Mouse (Mus musculus): ENCODE data around the gene Scoc.
"Not testable (repeated sequence)": the region's sequence is repeated elsewhere in the genome, so short reads cannot be mapped to it uniquely, and the experiment has no call there.

Scoc gene

DNA sequence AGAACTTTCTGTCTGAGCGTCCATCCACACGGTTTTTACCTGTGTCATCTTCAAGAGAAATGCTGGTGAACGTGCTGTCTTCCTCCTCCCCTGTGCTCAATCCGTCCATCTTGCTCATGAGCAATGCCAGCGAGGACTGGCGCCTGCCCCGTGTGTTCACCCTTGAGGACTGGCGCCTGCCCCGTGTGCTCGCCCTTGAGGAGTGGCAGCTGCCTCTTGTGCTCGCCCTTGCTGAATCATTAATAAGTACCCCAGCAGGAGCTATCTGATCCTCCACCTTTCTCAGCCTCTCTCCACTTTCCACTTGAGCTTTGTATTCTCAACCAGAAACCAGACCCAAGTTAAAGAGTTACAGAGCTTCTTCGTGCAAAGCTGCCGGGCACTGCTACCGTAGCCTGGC lies at the start of gene Scoc:
Gene Scoc (minus strand): TSS at position 170 of the 400 bp plus-strand sequence.
- in situ Hi-C loops (cut with MboI; ENCODE audit: low sequenced_read_pairs): no loop called here

DNA sequence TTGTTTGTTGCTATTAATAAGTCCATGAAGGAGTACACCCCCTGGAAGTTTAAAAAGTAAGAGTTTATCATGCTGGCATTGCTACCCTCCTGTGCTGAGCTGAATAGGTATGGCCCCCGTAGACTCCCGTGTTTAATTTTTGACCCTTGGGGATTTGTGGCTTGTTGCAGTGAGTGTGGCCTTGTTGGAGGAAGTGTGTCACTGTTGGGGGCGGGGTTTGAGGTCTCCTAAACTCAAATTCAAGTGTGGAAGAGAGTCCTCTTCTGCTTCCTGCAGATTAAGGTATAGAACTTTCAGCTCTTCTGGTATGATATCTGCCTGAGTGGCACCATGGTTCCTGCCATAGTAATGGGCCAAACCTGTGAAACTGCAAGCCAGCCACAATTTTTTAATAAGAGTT lies 1.4 kb upstream of the Scoc start:
- in situ Hi-C loops (cut with MboI; ENCODE audit: low sequenced_read_pairs): no loop called here

DNA sequence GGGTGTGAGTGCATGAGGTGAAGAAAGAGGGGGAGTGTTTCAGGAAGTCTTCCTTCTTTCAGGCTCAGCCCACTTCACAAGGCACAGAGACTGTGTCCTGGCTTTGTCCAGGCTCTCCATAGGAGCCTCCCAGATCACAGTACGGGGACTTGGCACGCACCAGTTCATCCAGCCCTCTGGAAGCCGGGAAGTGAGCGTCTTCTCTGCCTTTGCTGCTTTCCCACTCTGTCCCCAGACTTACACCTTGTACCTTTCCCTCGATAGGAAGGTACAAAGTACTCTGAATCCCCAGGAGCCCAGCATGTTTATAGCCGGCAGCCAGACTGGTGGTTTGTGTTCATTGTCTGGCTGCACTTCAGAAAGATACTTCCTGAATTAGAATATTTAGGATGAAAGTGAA lies 1.1 kb downstream of the Scoc start:
- in situ Hi-C loops (cut with MboI; ENCODE audit: low sequenced_read_pairs): no loop called here

DNA sequence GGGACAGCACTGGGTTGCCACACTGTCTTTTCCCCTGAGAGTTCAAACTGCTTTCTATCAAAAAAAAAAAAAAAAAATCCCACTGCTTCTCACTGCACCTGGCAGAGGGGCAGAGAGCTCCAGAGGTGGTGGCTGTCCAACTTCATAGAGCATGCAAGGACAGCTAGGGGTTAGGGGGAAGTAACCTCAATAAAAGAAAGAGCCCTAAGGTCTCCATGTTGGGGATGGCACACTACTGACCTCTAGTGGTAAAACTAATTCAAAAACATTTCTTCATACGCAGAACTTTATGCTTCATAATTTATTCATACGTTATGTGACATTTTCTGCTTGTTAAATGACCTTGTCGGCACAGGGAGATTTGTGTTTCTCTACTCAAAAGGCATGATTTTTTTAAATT lies 7.1 kb downstream of the Scoc start:
- in situ Hi-C loops (cut with MboI; ENCODE audit: low sequenced_read_pairs): no loop called here

DNA sequence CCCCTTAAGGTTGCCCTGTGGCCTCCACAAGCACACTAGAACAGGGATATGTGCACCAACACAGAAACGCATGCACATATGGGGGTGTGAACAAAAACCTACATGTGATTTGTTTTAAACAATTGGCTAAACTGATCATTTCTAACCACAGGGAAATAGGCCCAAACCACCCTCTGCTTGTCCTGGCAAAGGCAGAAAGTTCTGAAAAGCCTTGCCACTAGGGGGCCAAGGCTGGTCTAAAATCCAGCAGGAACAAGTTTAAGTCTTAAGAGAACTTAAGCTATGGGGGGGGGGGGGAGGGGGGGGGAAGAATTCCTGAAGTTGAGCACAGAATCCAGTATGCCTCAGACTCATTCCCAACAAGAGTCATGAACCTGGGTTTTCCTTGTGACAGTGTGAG lies 8.2 kb downstream of the Scoc start:
- in situ Hi-C loops (cut with MboI; ENCODE audit: low sequenced_read_pairs): no loop called here

DNA sequence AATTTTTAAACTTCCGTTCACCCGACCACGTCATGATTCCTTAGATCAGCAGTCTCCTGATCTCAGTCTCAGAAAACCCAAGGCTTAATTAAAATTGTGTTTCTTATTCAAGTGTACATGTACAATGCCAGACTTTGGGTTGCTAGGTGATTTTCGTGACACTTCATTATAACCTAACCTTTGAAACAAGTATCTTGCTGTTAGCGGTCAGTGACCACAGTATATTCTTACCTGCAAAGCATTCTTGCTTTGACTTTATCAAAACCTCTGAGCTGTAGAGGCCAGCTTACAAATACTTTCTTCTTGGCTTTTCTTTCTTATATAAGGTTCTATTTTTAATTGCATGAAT lies 15.2 kb downstream of the Scoc start:
- in situ Hi-C loops (cut with MboI; ENCODE audit: low sequenced_read_pairs): no loop called here

DNA sequence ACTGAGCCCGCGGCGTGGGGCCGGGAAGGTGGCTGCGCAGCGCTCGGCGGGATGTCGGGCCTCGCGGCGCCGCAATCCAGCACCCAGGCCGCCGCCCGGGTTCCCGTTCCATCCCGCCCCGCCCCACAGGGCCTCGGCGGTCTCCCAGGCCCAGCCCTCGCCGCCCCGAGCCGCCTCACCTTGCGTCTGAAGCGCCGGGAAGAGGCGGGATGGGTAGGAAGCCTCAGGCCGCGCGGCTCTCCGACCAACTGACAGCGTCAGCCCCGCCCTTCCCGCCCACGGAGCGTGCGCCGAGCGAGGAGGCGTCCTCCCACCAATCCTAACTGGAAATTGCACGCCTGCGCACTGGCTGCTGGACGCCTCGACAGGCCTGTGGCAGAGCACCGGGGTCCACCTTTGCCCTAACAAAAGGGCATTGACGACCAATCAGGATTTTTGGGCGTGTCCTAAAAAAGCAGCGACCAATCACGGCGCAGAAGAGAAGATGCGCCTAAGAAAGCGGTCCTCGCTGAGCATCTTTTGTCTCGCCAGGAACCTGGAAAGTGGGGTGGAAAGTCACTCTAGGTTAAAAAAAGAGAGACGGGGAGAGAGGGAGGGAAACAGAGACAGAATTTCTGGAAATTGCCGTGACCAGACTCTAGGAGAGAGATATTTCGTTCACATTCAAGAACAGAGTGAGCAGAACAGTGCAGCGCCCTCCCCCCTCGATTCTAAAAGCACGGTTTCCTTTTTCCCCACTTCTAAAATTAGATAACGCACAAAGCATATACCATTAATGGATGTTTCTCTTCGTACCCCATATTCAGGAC lies 15.7 kb downstream of the Scoc start:
- in situ Hi-C loops (cut with MboI; ENCODE audit: low sequenced_read_pairs): no loop called here

DNA sequence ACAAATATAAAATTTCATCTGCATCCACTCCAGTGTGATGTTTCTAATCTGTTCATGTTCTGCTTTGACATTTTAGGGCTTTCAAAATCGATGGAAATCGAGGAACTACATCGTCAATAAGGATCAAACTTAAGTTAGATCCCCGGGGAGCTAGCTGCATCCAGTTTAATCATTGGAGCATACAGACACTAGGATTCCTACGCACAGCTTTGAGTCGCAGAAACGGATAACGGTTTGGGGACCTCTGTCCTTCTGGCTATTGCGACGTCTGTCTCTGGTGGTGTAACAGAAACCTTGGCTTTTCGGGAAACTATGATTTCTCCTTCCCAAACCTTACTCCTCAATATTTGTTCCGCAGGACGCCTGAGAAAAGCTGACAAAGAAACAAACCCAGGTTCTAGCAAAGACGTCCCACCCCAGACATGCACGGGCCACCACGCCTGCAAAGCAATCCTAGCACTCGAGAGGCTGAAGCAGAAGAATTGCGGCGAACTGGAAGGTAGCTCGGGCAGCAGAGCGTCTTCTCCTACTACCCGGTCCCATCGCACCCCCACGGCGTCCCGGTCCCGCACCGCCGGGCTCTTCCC lies 16.4 kb downstream of the Scoc start:
- in situ Hi-C loops (cut with MboI; ENCODE audit: low sequenced_read_pairs): no loop called here

DNA sequence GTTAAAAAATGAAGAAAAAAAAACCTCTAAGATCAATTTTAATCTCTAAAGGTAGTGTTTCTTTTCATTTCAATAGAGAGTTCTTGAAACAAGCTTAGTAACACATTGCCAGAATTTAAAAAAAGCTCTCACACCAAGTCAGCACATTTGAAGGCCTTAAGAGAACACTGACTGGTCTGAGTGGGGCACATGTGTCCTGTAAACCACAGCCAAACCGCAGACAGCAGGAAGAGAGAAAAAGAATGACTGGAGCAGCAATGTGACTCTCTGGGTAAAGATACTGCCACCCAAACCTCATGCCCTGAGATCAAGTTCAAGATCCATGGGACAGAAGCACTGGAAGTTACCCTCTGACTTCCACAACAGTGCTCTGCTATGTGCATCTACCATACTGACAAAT lies 21.1 kb downstream of the Scoc start:
- in situ Hi-C loops (cut with MboI; ENCODE audit: low sequenced_read_pairs): no loop called here

DNA sequence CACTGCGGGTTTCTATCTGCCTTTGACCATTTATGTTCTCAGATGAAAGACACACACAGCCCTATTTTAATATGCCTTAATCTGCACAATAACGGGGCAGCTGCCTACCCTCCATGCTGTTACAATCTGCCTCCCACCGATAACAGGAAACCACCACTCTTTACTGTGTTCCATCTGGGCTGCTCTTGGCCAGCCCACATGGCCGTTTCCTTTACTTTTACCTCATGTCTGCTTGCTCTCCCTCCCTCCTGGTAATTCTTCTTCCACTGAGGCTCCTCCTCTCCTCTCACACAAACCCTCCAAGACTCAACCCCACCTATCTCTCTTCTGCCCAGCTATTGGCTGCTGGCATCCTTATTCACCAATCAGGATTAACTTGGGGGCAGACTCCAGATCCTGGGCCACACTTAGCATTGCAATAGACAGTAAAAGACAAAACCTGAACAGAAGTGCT lies 29.1 kb downstream of the Scoc start:
- in situ Hi-C loops (cut with MboI; ENCODE audit: low sequenced_read_pairs): no loop called here

DNA sequence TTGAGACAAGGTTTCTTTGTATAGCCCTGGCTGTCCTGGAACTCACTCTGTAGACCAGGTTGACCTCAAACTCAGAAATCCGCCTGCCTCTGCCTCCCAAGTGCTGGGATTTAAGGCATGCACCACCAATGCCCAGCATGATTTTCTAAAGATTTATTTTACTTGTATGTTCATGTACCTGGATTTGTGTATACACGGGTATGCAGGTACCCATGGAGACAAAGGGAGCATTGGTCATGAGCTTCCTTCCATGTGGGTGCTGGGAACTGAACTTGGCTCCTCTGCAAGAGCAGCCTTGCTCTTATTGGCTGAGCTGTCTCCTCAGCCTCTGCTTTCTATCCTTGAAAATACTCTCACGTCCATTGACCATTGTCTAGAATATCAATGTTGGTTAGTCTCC lies 29.6 kb downstream of the Scoc start:
- in situ Hi-C loops (cut with MboI; ENCODE audit: low sequenced_read_pairs): not testable (repeated sequence)

DNA sequence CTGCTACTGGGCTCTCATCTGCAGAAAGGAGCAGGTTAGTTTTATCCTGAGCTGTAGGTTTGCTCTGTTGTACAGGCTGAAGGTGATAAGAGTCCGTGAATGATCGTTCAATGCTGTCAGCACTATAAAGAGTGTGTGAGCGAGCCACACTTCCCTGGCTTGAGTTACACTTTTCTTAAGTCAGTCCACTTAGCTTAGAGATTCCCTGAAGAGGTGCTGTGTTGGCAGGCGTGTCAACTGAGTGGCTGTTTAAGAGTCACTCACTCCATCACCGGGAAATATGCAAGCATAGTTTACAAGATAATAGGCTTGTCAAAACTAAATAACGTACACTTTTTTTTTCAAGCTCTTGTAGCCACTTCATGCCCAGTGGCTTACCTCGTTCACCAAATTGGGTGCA lies 31.2 kb downstream of the Scoc start:
- in situ Hi-C loops (cut with MboI; ENCODE audit: low sequenced_read_pairs): no loop called here

DNA sequence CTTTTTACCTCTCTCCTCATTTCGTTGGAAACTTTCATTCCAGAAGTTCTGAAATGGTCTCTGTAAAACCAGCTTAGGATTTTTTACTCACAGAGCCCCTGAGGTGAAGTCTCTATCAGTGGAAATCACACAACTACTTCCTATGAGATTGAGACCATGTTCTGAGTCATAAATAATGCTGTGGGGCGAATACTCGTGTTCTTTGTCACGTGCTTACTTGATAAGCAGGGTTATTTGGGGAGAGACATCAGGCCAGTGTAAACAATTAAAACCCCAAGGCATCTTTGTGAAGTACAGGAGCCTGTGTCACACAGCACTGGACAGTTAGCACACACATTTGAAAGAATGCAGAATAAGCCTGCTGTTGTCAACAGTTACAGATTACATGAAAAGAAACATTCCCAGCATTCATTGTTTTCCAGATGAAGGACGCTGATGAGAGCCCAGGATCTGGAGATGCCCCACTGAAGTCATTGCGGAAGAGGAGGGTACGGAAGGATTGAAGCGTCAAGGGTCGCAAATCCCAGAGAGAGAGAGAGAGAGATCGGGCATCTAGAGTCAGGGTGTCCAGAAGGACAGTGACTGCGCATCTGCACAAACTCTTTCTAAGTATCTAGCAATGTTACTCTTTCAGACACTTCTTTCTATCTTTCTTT lies 32.0 kb downstream of the Scoc start:
- in situ Hi-C loops (cut with MboI; ENCODE audit: low sequenced_read_pairs): no loop called here

DNA sequence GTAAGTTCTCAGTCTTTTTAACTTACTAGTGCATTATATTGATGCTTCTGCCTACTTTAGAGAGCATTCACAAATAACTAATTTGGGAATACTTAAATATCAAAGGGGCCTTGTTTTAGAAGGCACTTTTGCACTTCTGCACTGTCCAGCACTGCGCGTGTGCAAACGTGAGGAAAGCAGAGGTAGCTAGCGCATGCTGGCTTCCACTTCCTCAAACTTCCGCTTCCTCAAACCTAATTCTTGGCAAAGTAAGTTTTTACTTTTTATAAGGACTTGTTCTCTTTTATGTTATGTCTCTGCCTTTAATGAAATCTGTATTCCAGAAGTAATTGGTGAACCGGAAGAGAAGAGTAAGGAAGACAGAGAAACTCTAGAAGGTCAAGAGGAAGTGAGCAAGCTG lies 33.0 kb downstream of the Scoc start:
- in situ Hi-C loops (cut with MboI; ENCODE audit: low sequenced_read_pairs): no loop called here

DNA sequence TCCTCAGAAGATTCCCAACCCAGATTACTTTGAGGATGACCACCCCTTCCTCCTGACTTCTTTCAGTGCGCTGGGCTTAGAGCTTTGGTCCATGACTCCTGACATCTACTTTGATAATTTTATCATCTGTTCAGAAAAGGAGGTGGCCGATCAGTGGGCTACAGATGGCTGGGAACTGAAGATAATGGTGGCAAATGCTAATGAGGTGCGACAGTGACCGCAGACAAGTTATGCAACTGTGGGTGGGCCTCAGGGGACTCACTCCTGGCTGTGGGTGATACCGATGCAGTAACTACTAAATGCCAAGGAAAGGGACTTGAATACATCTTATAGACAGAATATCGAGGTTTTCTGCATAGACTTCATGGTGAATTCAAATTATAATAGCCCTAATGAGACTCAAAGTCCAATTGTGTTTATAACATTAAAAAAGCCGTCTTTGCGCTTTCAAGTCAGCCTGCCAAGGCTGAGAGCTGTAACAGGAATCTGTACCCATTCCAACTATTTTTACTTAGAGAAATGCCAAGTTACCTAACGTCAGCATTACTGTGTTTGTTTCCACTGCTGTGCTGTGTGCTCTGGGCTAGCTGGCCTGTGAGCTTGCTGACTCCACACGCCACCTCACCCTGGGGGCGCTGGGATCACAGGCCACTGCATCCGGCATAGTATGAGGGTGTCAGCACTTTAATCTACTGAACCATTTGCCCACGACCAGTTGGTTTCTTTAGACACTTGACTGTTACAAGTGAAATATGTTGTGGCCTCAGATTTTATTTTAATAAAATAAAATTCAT lies 35.0 kb downstream of the Scoc start:
- in situ Hi-C loops (cut with MboI; ENCODE audit: low sequenced_read_pairs): no loop called here

DNA sequence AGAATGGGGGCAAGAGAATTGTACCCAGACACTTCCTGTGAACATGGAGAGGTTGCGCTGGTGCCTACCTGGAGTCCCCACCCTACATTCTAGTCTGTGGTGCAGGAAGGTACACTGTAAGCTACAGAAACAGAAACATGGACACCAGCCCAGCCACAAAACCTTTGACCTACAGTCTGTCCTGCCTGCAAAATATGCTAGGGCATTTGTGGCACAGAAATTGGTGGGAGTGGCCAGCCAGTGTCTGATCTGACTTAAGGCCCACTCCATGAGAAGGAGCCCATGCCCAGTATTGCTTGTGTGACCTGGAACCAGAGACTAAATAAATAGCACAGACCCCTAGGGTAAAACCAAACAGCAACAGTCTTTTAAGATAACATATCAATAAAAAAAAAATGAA lies 36.8 kb downstream of the Scoc start:
- in situ Hi-C loops (cut with MboI; ENCODE audit: low sequenced_read_pairs): no loop called here

DNA sequence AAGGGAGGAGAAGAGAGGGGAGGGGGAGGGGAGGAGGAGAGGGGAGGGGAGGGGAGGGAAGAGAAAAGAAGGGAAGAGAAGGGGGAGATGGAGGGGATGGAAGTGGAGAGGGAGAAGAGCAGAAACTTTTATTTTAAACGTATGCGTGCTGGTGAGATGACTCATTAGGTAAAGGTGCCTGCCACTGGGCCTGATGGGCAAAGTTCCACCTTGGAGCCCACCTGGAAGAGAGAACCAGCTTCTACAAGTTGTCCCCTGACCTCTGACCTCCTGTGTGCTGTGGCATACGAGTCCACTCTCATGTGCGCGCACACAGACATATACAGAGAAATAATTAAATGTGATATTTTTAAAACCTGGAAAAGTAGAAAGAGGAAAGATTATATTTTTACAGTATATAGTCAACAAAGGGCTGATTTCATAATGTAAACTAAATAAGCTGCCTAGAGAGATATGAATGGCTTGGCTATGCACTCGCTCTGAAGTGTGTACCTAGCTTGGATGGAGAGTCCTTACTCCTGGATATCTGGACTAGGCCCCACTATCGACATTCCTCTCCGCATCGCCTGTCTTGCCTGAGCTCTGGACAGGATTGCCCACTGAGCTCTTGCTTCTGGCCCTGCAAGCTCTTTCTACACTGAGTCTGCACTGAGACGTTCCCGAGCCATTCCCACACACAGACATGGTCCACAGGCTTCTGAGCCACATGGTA lies 39.2 kb downstream of the Scoc start:
- in situ Hi-C loops (cut with MboI; ENCODE audit: low sequenced_read_pairs): no loop called here

DNA sequence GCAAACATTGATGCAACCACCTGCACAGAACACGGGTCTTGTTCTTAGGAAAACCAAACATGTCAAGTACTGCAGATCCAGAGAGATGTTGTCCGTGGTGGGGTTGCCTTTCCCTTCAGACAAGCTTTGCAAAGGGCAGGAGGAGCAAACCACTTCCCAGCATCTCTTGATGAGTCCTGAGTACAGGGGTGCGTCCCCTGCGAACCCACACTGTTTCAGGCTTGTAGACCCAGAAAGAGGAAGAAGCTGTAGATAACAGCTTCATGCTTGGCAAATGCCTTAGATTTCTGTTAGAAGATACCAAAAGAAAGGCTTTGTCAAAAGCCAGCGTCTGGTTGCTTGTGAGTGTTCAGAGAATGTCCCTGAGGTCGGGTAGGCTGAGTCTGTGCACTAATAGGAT lies 40.2 kb downstream of the Scoc start:
- in situ Hi-C loops (cut with MboI; ENCODE audit: low sequenced_read_pairs): no loop called here

DNA sequence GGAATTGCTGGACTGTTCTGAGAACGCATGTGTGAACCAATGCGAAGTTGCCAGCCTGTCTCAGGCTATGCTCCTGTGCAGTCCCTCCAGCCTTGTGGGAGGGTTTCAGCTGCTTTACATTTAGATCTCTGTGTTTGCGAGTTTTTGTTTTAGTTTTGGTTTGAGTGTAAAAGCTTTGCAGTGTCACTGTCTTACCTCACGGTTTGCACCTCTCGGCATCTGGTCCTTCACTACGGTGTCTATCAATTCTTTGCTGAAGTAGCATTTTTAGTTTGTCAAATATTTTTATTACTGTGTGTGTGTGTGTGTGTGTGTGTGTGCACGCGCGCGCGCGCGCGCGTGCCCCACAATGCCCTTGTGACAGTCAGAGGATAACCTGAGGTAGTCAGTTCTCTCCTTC lies 41.3 kb downstream of the Scoc start:
- in situ Hi-C loops (cut with MboI; ENCODE audit: low sequenced_read_pairs): no loop called here

DNA sequence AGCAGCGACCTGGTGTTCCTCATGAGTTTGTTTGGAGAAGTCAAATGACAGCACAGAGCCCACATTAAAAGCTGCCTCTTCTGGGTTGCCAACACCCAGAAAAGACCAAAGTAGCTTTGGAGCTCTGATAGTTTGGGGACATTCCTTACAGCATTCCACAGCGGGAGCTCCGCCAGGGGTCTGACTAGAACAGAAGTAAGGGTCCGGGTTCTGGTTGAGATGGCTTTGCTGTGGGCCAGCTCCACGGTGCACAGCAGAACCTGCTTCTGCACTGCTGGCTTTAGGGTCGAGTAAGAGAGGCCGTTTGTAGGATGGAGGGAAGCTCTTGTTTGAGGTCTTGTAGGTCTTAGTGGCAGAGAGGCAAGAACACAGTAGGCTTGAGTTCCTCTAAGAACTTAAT lies 49.7 kb downstream of the Scoc start:
- in situ Hi-C loops (cut with MboI; ENCODE audit: low sequenced_read_pairs): no loop called here

DNA sequence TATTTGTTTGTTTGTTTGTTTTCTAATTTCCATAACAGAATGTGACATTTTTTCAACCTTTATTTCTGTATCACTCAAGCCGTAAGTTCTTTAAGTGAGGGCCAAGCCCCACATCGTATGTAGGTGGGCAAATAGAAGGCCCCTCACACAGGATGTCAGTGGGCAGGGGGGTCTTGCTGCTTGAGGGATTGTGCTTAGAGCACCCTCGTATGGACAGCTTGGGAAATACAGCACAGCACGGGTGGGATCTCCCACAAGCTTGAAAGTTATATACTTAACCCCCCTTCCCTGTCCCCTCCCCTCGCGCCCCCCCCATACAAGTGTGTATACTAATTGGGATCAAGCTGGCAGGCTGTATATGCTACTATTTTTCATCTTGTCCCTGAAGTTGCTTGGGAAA lies 51.4 kb downstream of the Scoc start:
- in situ Hi-C loops (cut with MboI; ENCODE audit: low sequenced_read_pairs): no loop called here

Measured in CH12F3 (cell line).